Mouse (Mus musculus): ENCODE measurements around the gene Gm20388. TPM values are rescaled to one million over a fixed set of nuclear protein-coding genes. Genes with fewer than 3 reads are reported as not detected.

Gene Gm20388
- polyA plus RNA-seq, 1 experiment from 2014 or later = not detected

GRCm38 (mm10) chr8:121289346-121289745, 1378.7 kb downstream of the Gm20388 start:
- no peaks in the 10 kb centered on the region for H3K36me3 ChIP-seq (replicated peaks; ENCODE audit: control insufficient read depth, insufficient read depth)
- peaks cover 9% of the 10 kb centered on the region; the same call in 1 of the 2 replicates for H3K4me1 ChIP-seq (replicated peaks; ENCODE audit: control insufficient read depth, insufficient read depth, low read length)
- DNase-seq (ENCODE audit: low spot score) (no peak), ATAC-seq (ENCODE audit: low FRiP score) (no peak)
- H3K27ac ChIP-seq = no peak overlapping the region
- no peak overlapping the region for H3K4me3 ChIP-seq (replicated peaks; ENCODE audit: low read length)
- WGBS = 78% methylated on average over 5 of the region's 5 CpGs
- H3K9me3 ChIP-seq (ENCODE audit: control insufficient read depth, low read length) = no peaks in the 10 kb centered on the region
- H3K4me2 ChIP-seq (replicated peaks) = no peak overlapping the region
- H3K9ac ChIP-seq = no peak overlapping the region
- H3K27me3 ChIP-seq (ENCODE audit: control insufficient read depth, insufficient read depth, low read length) = no peaks in the 10 kb centered on the region

GRCm38 (mm10) chr8:121290547-121290946, 1379.9 kb downstream of the Gm20388 start:
- Histone ChIP-seq H3K27ac (no peak overlapping the region), H3K4me2 (replicated peaks) (no peak overlapping the region), H3K9ac (no peak overlapping the region), H3K9me3 (ENCODE audit: control insufficient read depth, low read length) (no peaks in the 10 kb centered on the region), H3K27me3 (ENCODE audit: control insufficient read depth, insufficient read depth, low read length) (no peaks in the 10 kb centered on the region), H3K4me1 (replicated peaks; ENCODE audit: control insufficient read depth, insufficient read depth, low read length) (peaks cover 9% of the 10 kb centered on the region; the same call in 1 of the 2 replicates), H3K4me3 (replicated peaks; ENCODE audit: low read length) (no peak overlapping the region), H3K36me3 (replicated peaks; ENCODE audit: control insufficient read depth, insufficient read depth) (no peaks in the 10 kb centered on the region)
- ATAC-seq (ENCODE audit: low FRiP score) (no peak), DNase-seq (ENCODE audit: low spot score) (peak; percentile 51)
- 59% methylated on average over 17 of the region's 17 CpGs for WGBS

- Histone ChIP-seq H3K9ac (no peak overlapping the region), H3K4me3 (replicated peaks; ENCODE audit: low read length) (no peak overlapping the region), H3K9me3 (ENCODE audit: control insufficient read depth, low read length) (no peaks in the 10 kb centered on the region), H3K4me1 (replicated peaks; ENCODE audit: control insufficient read depth, insufficient read depth, low read length) (peaks cover 13% of the 10 kb centered on the region), H3K27me3 (ENCODE audit: control insufficient read depth, insufficient read depth, low read length) (no peaks in the 10 kb centered on the region), H3K27ac (no peak overlapping the region), H3K36me3 (replicated peaks; ENCODE audit: control insufficient read depth, insufficient read depth) (no peaks in the 10 kb centered on the region), H3K4me2 (replicated peaks) (no peak overlapping the region)
- no peak for ATAC-seq (ENCODE audit: low FRiP score)
- no peak for DNase-seq (ENCODE audit: low spot score)
- 82% methylated on average over 10 of the region's 10 CpGs for WGBS
Measured at GRCm38 (mm10) chr8:121293418-121293817, 1382.8 kb downstream of the Gm20388 start.

GRCm38 (mm10) chr8:121294234-121295108, 1383.8 kb downstream of the Gm20388 start:
- DNase-seq (ENCODE audit: low spot score) = no peak
- Histone ChIP-seq H3K27ac (no peak overlapping the region), H3K9me3 (ENCODE audit: control insufficient read depth, low read length) (no peaks in the 10 kb centered on the region), H3K27me3 (ENCODE audit: control insufficient read depth, insufficient read depth, low read length) (no peaks in the 10 kb centered on the region), H3K4me3 (replicated peaks; ENCODE audit: low read length) (no peak overlapping the region), H3K4me1 (replicated peaks; ENCODE audit: control insufficient read depth, insufficient read depth, low read length) (peaks cover 13% of the 10 kb centered on the region), H3K9ac (peak overlapping the region; percentile 4; the same call in 1 of the 2 replicates), H3K4me2 (replicated peaks) (0 out of 2 replicates have a peak overlapping the region, but pooled peaks have one; percentile 3), H3K36me3 (replicated peaks; ENCODE audit: control insufficient read depth, insufficient read depth) (no peaks in the 10 kb centered on the region)
- peak; percentile 23; the same call in 1 of the 2 replicates for ATAC-seq (ENCODE audit: low FRiP score)
- WGBS = 22% methylated on average over 29 of the region's 29 CpGs

- 83% methylated on average over 7 of the region's 7 CpGs for WGBS
- H3K4me1 ChIP-seq (replicated peaks; ENCODE audit: control insufficient read depth, insufficient read depth, low read length) = peaks cover 21% of the 10 kb centered on the region
- DNase-seq (ENCODE audit: low spot score) = no peak
- H3K36me3 ChIP-seq (replicated peaks; ENCODE audit: control insufficient read depth, insufficient read depth) = no peaks in the 10 kb centered on the region
- ATAC-seq (ENCODE audit: low FRiP score) = no peak
- H3K9me3 ChIP-seq (ENCODE audit: control insufficient read depth, low read length) = no peaks in the 10 kb centered on the region
- peak overlapping the region; percentile 72 for H3K27ac ChIP-seq
- H3K4me3 ChIP-seq (replicated peaks; ENCODE audit: low read length) = no peak overlapping the region
- H3K4me2 ChIP-seq (replicated peaks) = no peak overlapping the region
- H3K9ac ChIP-seq = no peak overlapping the region
- no peaks in the 10 kb centered on the region for H3K27me3 ChIP-seq (ENCODE audit: control insufficient read depth, insufficient read depth, low read length)
Measured at GRCm38 (mm10) chr8:121296082-121296481, 1385.4 kb downstream of the Gm20388 start.

- 23% methylated on average over 5 of the region's 5 CpGs for WGBS
- H3K4me3 ChIP-seq (replicated peaks; ENCODE audit: low read length) = no peak overlapping the region
- no peaks in the 10 kb centered on the region for H3K36me3 ChIP-seq (replicated peaks; ENCODE audit: control insufficient read depth, insufficient read depth)
- no peaks in the 10 kb centered on the region for H3K27me3 ChIP-seq (ENCODE audit: control insufficient read depth, insufficient read depth, low read length)
- ATAC-seq (ENCODE audit: low FRiP score) (peak; percentile 44; the same call in 1 of the 2 replicates), DNase-seq (ENCODE audit: low spot score) (peak; percentile 69)
- peak overlapping the region; percentile 72 for H3K27ac ChIP-seq
- H3K9me3 ChIP-seq (ENCODE audit: control insufficient read depth, low read length) = no peaks in the 10 kb centered on the region
- H3K9ac ChIP-seq = no peak overlapping the region
- H3K4me1 ChIP-seq (replicated peaks; ENCODE audit: control insufficient read depth, insufficient read depth, low read length) = peaks cover 25% of the 10 kb centered on the region
- H3K4me2 ChIP-seq (replicated peaks) = no peak overlapping the region
Measured at GRCm38 (mm10) chr8:121296597-121296996, 1386.0 kb downstream of the Gm20388 start.

- peak overlapping the region; percentile 72; the same call in 1 of the 2 replicates for H3K27ac ChIP-seq
- 64% methylated on average over 9 of the region's 9 CpGs for WGBS
- H3K9me3 ChIP-seq (ENCODE audit: control insufficient read depth, low read length) = no peaks in the 10 kb centered on the region
- ATAC-seq (ENCODE audit: low FRiP score) (no peak), DNase-seq (ENCODE audit: low spot score) (no peak)
- H3K9ac ChIP-seq = no peak overlapping the region
- no peaks in the 10 kb centered on the region for H3K36me3 ChIP-seq (replicated peaks; ENCODE audit: control insufficient read depth, insufficient read depth)
- H3K4me2 ChIP-seq (replicated peaks) = no peak overlapping the region
- peaks cover 30% of the 10 kb centered on the region for H3K4me1 ChIP-seq (replicated peaks; ENCODE audit: control insufficient read depth, insufficient read depth, low read length)
- H3K4me3 ChIP-seq (replicated peaks; ENCODE audit: low read length) = no peak overlapping the region
- H3K27me3 ChIP-seq (ENCODE audit: control insufficient read depth, insufficient read depth, low read length) = no peaks in the 10 kb centered on the region
Measured at GRCm38 (mm10) chr8:121297299-121297698, 1386.7 kb downstream of the Gm20388 start.

GRCm38 (mm10) chr8:121300066-121300465, 1389.4 kb downstream of the Gm20388 start:
- no peaks in the 10 kb centered on the region for H3K36me3 ChIP-seq (replicated peaks; ENCODE audit: control insufficient read depth, insufficient read depth)
- H3K9me3 ChIP-seq (ENCODE audit: control insufficient read depth, low read length) = no peaks in the 10 kb centered on the region
- DNase-seq (ENCODE audit: low spot score) (no peak), ATAC-seq (ENCODE audit: low FRiP score) (no peak)
- no peak overlapping the region for H3K27ac ChIP-seq
- H3K27me3 ChIP-seq (ENCODE audit: control insufficient read depth, insufficient read depth, low read length) = no peaks in the 10 kb centered on the region
- H3K4me1 ChIP-seq (replicated peaks; ENCODE audit: control insufficient read depth, insufficient read depth, low read length) = peaks cover 30% of the 10 kb centered on the region
- whole genome bisulfite sequencing = 66% methylated on average over 4 of the region's 4 CpGs
- H3K4me3 ChIP-seq (replicated peaks; ENCODE audit: low read length) = no peak overlapping the region
- no peak overlapping the region for H3K9ac ChIP-seq
- no peak overlapping the region for H3K4me2 ChIP-seq (replicated peaks)

GRCm38 (mm10) chr8:121300501-121301411, 1390.1 kb downstream of the Gm20388 start:
- peak overlapping the region; percentile 44 for H3K9ac ChIP-seq
- H3K4me2 ChIP-seq (replicated peaks) = peak overlapping the region; percentile 24
- H3K36me3 ChIP-seq (replicated peaks; ENCODE audit: control insufficient read depth, insufficient read depth) = no peaks in the 10 kb centered on the region
- H3K27ac ChIP-seq = no peak overlapping the region
- no peak overlapping the region for H3K4me3 ChIP-seq (replicated peaks; ENCODE audit: low read length)
- H3K4me1 ChIP-seq (replicated peaks; ENCODE audit: control insufficient read depth, insufficient read depth, low read length) = peaks cover 30% of the 10 kb centered on the region
- ATAC-seq (ENCODE audit: low FRiP score) (no peak), DNase-seq (ENCODE audit: low spot score) (no peak)
- no peaks in the 10 kb centered on the region for H3K27me3 ChIP-seq (ENCODE audit: control insufficient read depth, insufficient read depth, low read length)
- WGBS = 28% methylated on average over 28 of the region's 28 CpGs
- H3K9me3 ChIP-seq (ENCODE audit: control insufficient read depth, low read length) = no peaks in the 10 kb centered on the region
